Mouse (Mus musculus) forebrain, postnatal 0 days (tissue): Measurements from ENCODE around the gene Hist1h2bh. TPM values are rescaled to one million over a fixed set of nuclear protein-coding genes. Genes with fewer than 3 reads are reported as not detected.

Experiments
- ATAC-seq: fragments of 200-750 bp; cut with Nextera tagmentation; 2 replicates; pipeline ENCODE4 v1.8.0; 2017; ENCODE audit warnings: mild to moderate bottlenecking, moderate library complexity
- DNase-seq: peaks from one replicate; pipeline ENCODE4 v3.0.0-alpha.2; 2015
- H3K27ac ChIP-seq: fragments of 300-500 bp; sonication (generic); 2 replicates; pipeline ENCODE4 v1.5.1; 2014; ENCODE audit warnings: low read depth, mild to moderate bottlenecking, antibody characterized with exemption, low read length, moderate library complexity, mixed read lengths
- H3K27me3 ChIP-seq: fragments of 300-500 bp; sonication (generic); 2 replicates; pipeline ENCODE4 v1.6.1; 2014; ENCODE audit warnings: mild to moderate bottlenecking, low read length, mixed read lengths; ENCODE audit not compliant: insufficient read depth
- H3K36me3 ChIP-seq: fragments of 300-500 bp; sonication (generic); 2 replicates; pipeline ENCODE4 v1.6.1; 2014; ENCODE audit warnings: mild to moderate bottlenecking, moderate library complexity; ENCODE audit not compliant: insufficient read depth
- H3K4me1 ChIP-seq: fragments of 300-500 bp; sonication (generic); 2 replicates; pipeline ENCODE4 v1.6.1; 2014; ENCODE audit warnings: antibody characterized with exemption; ENCODE audit not compliant: insufficient read depth
- H3K4me2 ChIP-seq: fragments of 300-500 bp; sonication (generic); 2 replicates; pipeline ENCODE4 v1.6.1; 2014; ENCODE audit warnings: low read depth, mild to moderate bottlenecking, moderate library complexity
- H3K4me3 ChIP-seq: fragments of 300-500 bp; sonication (generic); 2 replicates; pipeline ENCODE4 v1.5.1; 2014; ENCODE audit warnings: low read depth, low read length, mixed read lengths
- H3K9ac ChIP-seq: fragments of 300-500 bp; sonication (generic); 2 replicates; pipeline ENCODE4 v1.6.1; 2014; ENCODE audit warnings: mild to moderate bottlenecking
- H3K9me3 ChIP-seq: fragments of 300-500 bp; sonication (generic); 2 replicates; pipeline ENCODE4 v1.6.1; 2016; ENCODE audit warnings: low read length
- CTCF ChIP-seq: sonication (generic); IDR thresholded peaks from 2 replicates; pipeline ENCODE4 v1.5.1; 2016; ENCODE audit warnings: antibody characterized with exemption, control low read depth, low read depth
- WGBS: fragments of 180-500 bp; shearing (Covaris S2); extraction: QIAGEN DNeasy Blood & Tissue Kit; methylation state at CpG from one replicate; pipeline ENCODE4 v1.1.7; 2014; 5-methylcytosine and 5-hydroxymethylcytosine counted together
- polyA plus RNA-seq: library from polyadenylated mRNA; unstranded; fragments of >200 nt; fragmentation: Nextera tagmentation; extraction: Ambion mirVana; gene quantifications from 2 replicates; pipeline ENCODE4 v1.2.1, GENCODE M21; 2015
- total RNA-seq: library from RNA; depleted of rRNA; stranded (reverse); fragments of >200 nt; gene quantifications from 2 replicates; pipeline ENCODE4 v1.2.3, GENCODE M21; 2014

Hist1h2bh gene
- total and polyA plus RNA-seq, 2 experiments from 2014 or later: 0.17 to 12.5 TPM

- Histone ChIP-seq H3K27ac (no peak overlapping the region), H3K4me3 (no peak overlapping the region), H3K27me3 (no peaks in the 10 kb centered on the region), H3K9ac (no peak overlapping the region), H3K9me3 (no peaks in the 10 kb centered on the region), H3K4me1 (no peaks in the 10 kb centered on the region), H3K4me2 (no peak overlapping the region), H3K36me3 (no peaks in the 10 kb centered on the region)
- ATAC-seq: no peak
- WGBS: 72% methylated on average over 5 of the region's 5 CpGs
- TF ChIP-seq CTCF: no peak
- DNase-seq: no peak
These were observed 27.9 kb downstream of the Hist1h2bh start for GRCm38 (mm10) chr13:23515281-23515680.

- H3K4me1 ChIP-seq: no peaks in the 10 kb centered on the region
- H3K4me3 ChIP-seq: no peak overlapping the region
- no peak for TF ChIP-seq CTCF
- no peaks in the 10 kb centered on the region for H3K36me3 ChIP-seq
- ATAC-seq: no peak
- no peaks in the 10 kb centered on the region for H3K9me3 ChIP-seq
- H3K27ac ChIP-seq: no peak overlapping the region
- no peak overlapping the region for H3K4me2 ChIP-seq
- no peak for DNase-seq
- no peaks in the 10 kb centered on the region for H3K27me3 ChIP-seq
- H3K9ac ChIP-seq: no peak overlapping the region
- 93% methylated on average over 1 of the region's 1 CpGs for WGBS
These were observed 29.7 kb downstream of the Hist1h2bh start for GRCm38 (mm10) chr13:23513517-23513916.

- no peak for TF ChIP-seq CTCF
- Histone ChIP-seq H3K9me3 (no peaks in the 10 kb centered on the region), H3K27me3 (no peaks in the 10 kb centered on the region), H3K27ac (no peak overlapping the region), H3K36me3 (no peaks in the 10 kb centered on the region), H3K4me3 (no peak overlapping the region), H3K9ac (no peak overlapping the region), H3K4me1 (no peaks in the 10 kb centered on the region; the same call in 1 of the 2 replicates), H3K4me2 (no peak overlapping the region)
- WGBS: 46% methylated on average over 1 of the region's 1 CpGs
- ATAC-seq (no peak), DNase-seq (no peak)
These were observed 33.1 kb downstream of the Hist1h2bh start for GRCm38 (mm10) chr13:23510127-23510526.

- TF ChIP-seq CTCF: no peak
- no peak for DNase-seq
- Histone ChIP-seq H3K4me3 (no peak overlapping the region), H3K36me3 (no peaks in the 10 kb centered on the region), H3K9me3 (no peaks in the 10 kb centered on the region), H3K4me1 (no peaks in the 10 kb centered on the region; the same call in 1 of the 2 replicates), H3K27ac (no peak overlapping the region), H3K4me2 (no peak overlapping the region), H3K27me3 (no peaks in the 10 kb centered on the region), H3K9ac (no peak overlapping the region)
- 33% methylated on average over 14 of the region's 14 CpGs for WGBS
- ATAC-seq: no peak
These were observed 36.2 kb downstream of the Hist1h2bh start for GRCm38 (mm10) chr13:23506819-23507515.

- 0 out of 2 replicates have a peak overlapping the region, but pooled peaks have one; percentile 3 for H3K4me3 ChIP-seq
- DNase-seq (peak; percentile 61), ATAC-seq (no peak)
- no peaks in the 10 kb centered on the region; the same call in 1 of the 2 replicates for H3K4me1 ChIP-seq
- H3K9ac ChIP-seq: no peak overlapping the region
- WGBS: 14% methylated on average over 13 of the region's 13 CpGs
- no peaks in the 10 kb centered on the region for H3K36me3 ChIP-seq
- no peak for TF ChIP-seq CTCF
- H3K27ac ChIP-seq: no peak overlapping the region
- no peaks in the 10 kb centered on the region for H3K9me3 ChIP-seq
- peak overlapping the region; percentile 30 for H3K4me2 ChIP-seq
- no peaks in the 10 kb centered on the region for H3K27me3 ChIP-seq
These were observed 36.8 kb downstream of the Hist1h2bh start for GRCm38 (mm10) chr13:23506351-23506750.

GRCm38 (mm10) chr13:23505662-23506345, 37.4 kb downstream of the Hist1h2bh start:
- no peaks in the 10 kb centered on the region for H3K27me3 ChIP-seq
- no peak overlapping the region for H3K9ac ChIP-seq
- no peak for TF ChIP-seq CTCF
- DNase-seq: no peak
- no peak overlapping the region for H3K27ac ChIP-seq
- peak overlapping the region; percentile 30 for H3K4me2 ChIP-seq
- H3K36me3 ChIP-seq: no peaks in the 10 kb centered on the region
- H3K9me3 ChIP-seq: no peaks in the 10 kb centered on the region
- 10% methylated on average over 14 of the region's 14 CpGs for whole genome bisulfite sequencing
- no peaks in the 10 kb centered on the region; the same call in 1 of the 2 replicates for H3K4me1 ChIP-seq
- 0 out of 2 replicates have a peak overlapping the region, but pooled peaks have one; percentile 3 for H3K4me3 ChIP-seq
- ATAC-seq: no peak

- peaks cover 8% of the 10 kb centered on the region; the same call in 1 of the 2 replicates for H3K27me3 ChIP-seq
- H3K9ac ChIP-seq: no peak overlapping the region
- no peaks in the 10 kb centered on the region; the same call in 1 of the 2 replicates for H3K4me1 ChIP-seq
- 2% methylated on average over 9 of the region's 9 CpGs for WGBS
- H3K4me2 ChIP-seq: peak overlapping the region; percentile 23; the same call in 1 of the 2 replicates
- H3K36me3 ChIP-seq: no peaks in the 10 kb centered on the region
- ATAC-seq: peak; percentile 68; the same call in 1 of the 2 replicates
- no peaks in the 10 kb centered on the region for H3K9me3 ChIP-seq
- H3K4me3 ChIP-seq: no peak overlapping the region
- peak; percentile 86 for DNase-seq
- TF ChIP-seq CTCF: no peak
- no peak overlapping the region for H3K27ac ChIP-seq
These were observed 39.4 kb downstream of the Hist1h2bh start for GRCm38 (mm10) chr13:23503797-23504196.
